Mouse (Mus musculus) lung, embryonic 14.5 days (tissue): ENCODE results near the gene Ropn1. TPM values are rescaled to one million over a fixed set of nuclear protein-coding genes. Genes with fewer than 3 reads are reported as not detected.

Source experiments
- ATAC-seq: fragments of 200-750 bp; cut with Nextera tagmentation; 2 replicates; pipeline ENCODE4 v1.8.0; 2017; ENCODE audit warnings: mild to moderate bottlenecking, moderate TSS enrichment, moderate library complexity; ENCODE audit not compliant: insufficient read depth
- DNase-seq: peaks from one replicate; pipeline ENCODE4 v3.0.0-alpha.2; 2015
- H3K27ac ChIP-seq: fragments of 300-500 bp; sonication (generic); 2 replicates; pipeline ENCODE4 v1.5.1; 2014; ENCODE audit warnings: low read depth, mild to moderate bottlenecking, moderate library complexity
- H3K27me3 ChIP-seq: fragments of 300-500 bp; sonication (generic); 2 replicates; pipeline ENCODE4 v1.6.1; 2014; ENCODE audit warnings: low read length, control low read depth; ENCODE audit not compliant: insufficient read depth
- H3K36me3 ChIP-seq: fragments of 300-500 bp; sonication (generic); 2 replicates; pipeline ENCODE4 v1.6.1; 2014; ENCODE audit warnings: control low read depth; ENCODE audit not compliant: insufficient read depth
- H3K4me1 ChIP-seq: fragments of 300-500 bp; sonication (generic); 2 replicates; pipeline ENCODE4 v1.6.1; 2014; ENCODE audit warnings: antibody characterized with exemption, control low read depth; ENCODE audit not compliant: insufficient read depth
- H3K4me2 ChIP-seq: fragments of 300-500 bp; sonication (generic); 2 replicates; pipeline ENCODE4 v1.6.1; 2014; ENCODE audit warnings: mild to moderate bottlenecking
- H3K4me3 ChIP-seq: fragments of 300-500 bp; sonication (generic); 2 replicates; pipeline ENCODE4 v1.5.1; 2014; ENCODE audit warnings: low read depth, low read length
- H3K9ac ChIP-seq: fragments of 300-500 bp; sonication (generic); 2 replicates; pipeline ENCODE4 v1.6.1; 2014
- H3K9me3 ChIP-seq: fragments of 300-500 bp; sonication (generic); 2 replicates; pipeline ENCODE4 v1.6.1; 2016; ENCODE audit warnings: low read depth, low read length, control low read depth
- CTCF ChIP-seq: IDR thresholded peaks from 2 replicates; pipeline ENCODE4 v1.5.1; 2016; ENCODE audit warnings: antibody characterized with exemption, low read depth
- WGBS: fragments of 180-500 bp; shearing (Covaris S2); extraction: QIAGEN DNeasy Blood & Tissue Kit; methylation state at CpG from one replicate; pipeline ENCODE4 v1.1.7; 2014; 5-methylcytosine and 5-hydroxymethylcytosine counted together
- polyA plus RNA-seq: library from polyadenylated mRNA; unstranded; fragments of >200 nt; fragmentation: Nextera tagmentation; extraction: Ambion mirVana; gene quantifications from 2 replicates; pipeline ENCODE4 v1.2.1, GENCODE M21; 2014

Gene Ropn1
- polyA plus RNA-seq, 1 experiment from 2014 or later: not detected

- no peaks in the 10 kb centered on the region for H3K9me3 ChIP-seq
- H3K9ac ChIP-seq: no peak overlapping the region
- H3K27me3 ChIP-seq: no peaks in the 10 kb centered on the region
- H3K27ac ChIP-seq: no peak overlapping the region
- 80% methylated on average over 3 of the region's 3 CpGs for WGBS
- H3K4me2 ChIP-seq: no peak overlapping the region
- H3K4me3 ChIP-seq: no peak overlapping the region
- TF ChIP-seq CTCF: no peak
- H3K36me3 ChIP-seq: no peaks in the 10 kb centered on the region
- ATAC-seq (no peak), DNase-seq (no peak)
- H3K4me1 ChIP-seq: no peaks in the 10 kb centered on the region
These were observed 14.8 kb downstream of the Ropn1 start for GRCm38 (mm10) chr16:34664553-34664952.

GRCm38 (mm10) chr16:34667031-34667726 lies 17.5 kb downstream of the Ropn1 start:
- H3K9ac ChIP-seq: no peak overlapping the region
- DNase-seq (peak; percentile 91), ATAC-seq (peak; percentile 88)
- WGBS: 4% methylated on average over 20 of the region's 20 CpGs
- H3K27ac ChIP-seq: no peak overlapping the region
- H3K4me1 ChIP-seq: no peaks in the 10 kb centered on the region
- no peaks in the 10 kb centered on the region for H3K9me3 ChIP-seq
- no peaks in the 10 kb centered on the region for H3K36me3 ChIP-seq
- peak overlapping the region; percentile 17; the same call in 1 of the 2 replicates for H3K4me3 ChIP-seq
- no peaks in the 10 kb centered on the region for H3K27me3 ChIP-seq
- TF ChIP-seq CTCF: peak; percentile 99
- H3K4me2 ChIP-seq: peak overlapping the region; percentile 58

DNA sequence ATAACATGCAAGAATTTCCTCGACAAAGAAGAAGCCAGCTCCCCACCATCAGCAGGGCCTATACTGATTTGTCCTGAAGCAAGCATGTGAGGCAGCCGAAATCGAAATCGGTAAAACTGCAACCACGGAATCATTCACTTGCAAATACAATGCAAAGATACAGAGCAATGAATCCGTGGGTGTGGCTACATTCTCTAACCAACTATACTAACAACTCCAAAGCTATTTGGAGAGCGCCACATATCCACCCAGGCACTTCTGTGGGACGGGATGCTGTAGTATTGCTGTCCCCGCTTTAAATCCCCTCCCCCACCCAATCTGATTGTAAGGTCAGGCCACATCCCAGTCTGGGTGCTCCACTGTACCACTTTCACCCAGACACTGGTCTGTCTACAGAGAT lies 18.6 kb downstream of the Ropn1 start:
- no peaks in the 10 kb centered on the region for H3K27me3 ChIP-seq
- ATAC-seq: no peak
- H3K9ac ChIP-seq: no peak overlapping the region
- DNase-seq: no peak
- no peaks in the 10 kb centered on the region for H3K36me3 ChIP-seq
- H3K4me2 ChIP-seq: no peak overlapping the region
- TF ChIP-seq CTCF: no peak
- no peaks in the 10 kb centered on the region for H3K9me3 ChIP-seq
- whole genome bisulfite sequencing: 66% methylated on average over 9 of the region's 9 CpGs
- no peak overlapping the region for H3K4me3 ChIP-seq
- H3K27ac ChIP-seq: no peak overlapping the region
- no peaks in the 10 kb centered on the region for H3K4me1 ChIP-seq

- no peak for DNase-seq
- no peak overlapping the region for H3K4me3 ChIP-seq
- WGBS: 54% methylated on average over 7 of the region's 7 CpGs
These were observed 22.2 kb downstream of the Ropn1 start for GRCm38 (mm10) chr16:34671966-34672365.

DNA sequence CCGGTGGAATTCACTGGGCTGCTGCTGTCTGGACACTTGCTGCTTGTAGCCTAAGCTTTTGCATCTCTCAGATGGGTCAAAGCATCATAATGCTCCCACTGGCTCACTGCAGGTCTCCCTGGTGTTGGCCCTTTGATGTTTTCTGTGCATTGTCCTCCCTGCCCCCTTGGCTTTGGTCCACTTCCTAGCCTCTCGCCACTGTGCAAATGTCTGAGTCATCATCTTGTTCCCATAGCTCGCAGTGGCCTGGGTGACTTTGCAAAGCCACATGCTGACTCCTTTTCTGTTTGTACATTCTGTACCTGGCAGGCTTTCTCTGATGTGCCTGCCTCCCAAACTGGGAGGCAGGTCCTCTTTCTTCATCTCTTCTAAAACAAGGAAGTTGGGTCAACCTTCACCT lies 23.1 kb downstream of the Ropn1 start:
- no peak overlapping the region for H3K9ac ChIP-seq
- no peaks in the 10 kb centered on the region for H3K27me3 ChIP-seq
- H3K4me1 ChIP-seq: no peaks in the 10 kb centered on the region
- ATAC-seq (no peak), DNase-seq (no peak)
- H3K9me3 ChIP-seq: no peaks in the 10 kb centered on the region
- H3K36me3 ChIP-seq: no peaks in the 10 kb centered on the region
- H3K4me2 ChIP-seq: no peak overlapping the region
- H3K27ac ChIP-seq: no peak overlapping the region
- H3K4me3 ChIP-seq: no peak overlapping the region
- TF ChIP-seq CTCF: no peak
- WGBS: 54% methylated on average over 3 of the region's 3 CpGs

More at GRCm38 (mm10) chr16:34671966-34672365, 22.2 kb downstream of the Ropn1 start:
- Histone ChIP-seq H3K27me3 (no peaks in the 10 kb centered on the region), H3K9me3 (no peaks in the 10 kb centered on the region), H3K36me3 (no peaks in the 10 kb centered on the region), H3K9ac (no peak overlapping the region), H3K4me1 (no peaks in the 10 kb centered on the region), H3K27ac (no peak overlapping the region), H3K4me2 (no peak overlapping the region)
- TF ChIP-seq CTCF: no peak
- ATAC-seq: no peak

DNA sequence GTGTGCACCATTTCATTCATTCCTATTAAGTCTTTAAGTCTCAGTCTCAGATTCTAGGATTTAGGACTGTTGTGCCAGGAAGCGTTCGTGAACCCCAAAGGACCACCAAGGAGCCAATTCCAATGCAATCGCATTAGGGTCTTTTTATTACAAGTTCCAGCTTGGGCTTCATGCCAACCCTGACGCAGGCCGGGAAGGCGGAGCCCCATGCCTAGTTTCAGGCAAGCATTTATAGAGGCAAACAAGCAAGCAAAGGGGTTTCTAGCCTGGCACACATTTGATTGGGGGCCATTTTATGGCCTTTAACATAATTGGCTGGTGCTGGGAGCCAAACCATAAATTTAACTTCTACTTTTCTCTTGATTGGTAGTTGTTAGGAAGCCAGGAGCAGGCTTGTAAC lies 24.6 kb downstream of the Ropn1 start:
- no peaks in the 10 kb centered on the region for H3K4me1 ChIP-seq
- DNase-seq: peak; percentile 35
- ATAC-seq: no peak
- H3K4me2 ChIP-seq: no peak overlapping the region
- H3K27ac ChIP-seq: no peak overlapping the region
- no peak for TF ChIP-seq CTCF
- H3K9me3 ChIP-seq: no peaks in the 10 kb centered on the region
- no peak overlapping the region for H3K4me3 ChIP-seq
- H3K27me3 ChIP-seq: no peaks in the 10 kb centered on the region
- no peaks in the 10 kb centered on the region for H3K36me3 ChIP-seq
- WGBS: 83% methylated on average over 6 of the region's 6 CpGs
- no peak overlapping the region for H3K9ac ChIP-seq

DNA sequence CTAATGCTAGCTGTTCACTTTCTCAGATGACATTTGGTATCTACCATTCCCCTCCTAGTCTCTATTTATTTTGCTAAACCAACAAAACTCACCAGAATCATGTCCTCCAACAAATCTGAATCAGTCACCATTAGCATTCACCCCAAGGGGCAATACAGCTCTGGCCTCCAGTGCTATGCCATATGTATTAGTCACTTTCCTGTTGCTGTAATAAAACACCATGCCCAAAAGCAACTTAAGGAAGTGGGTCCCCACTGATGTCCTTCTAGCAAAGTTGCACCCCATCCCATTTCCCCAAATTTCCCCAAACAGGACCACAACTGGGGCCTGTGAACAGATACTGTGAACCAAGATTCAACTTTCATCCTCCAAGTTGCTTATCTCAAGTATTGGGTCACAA lies 32.1 kb downstream of the Ropn1 start:
- no peak overlapping the region for H3K4me2 ChIP-seq
- no peak overlapping the region for H3K27ac ChIP-seq
- no peak overlapping the region for H3K4me3 ChIP-seq
- H3K9me3 ChIP-seq: no peaks in the 10 kb centered on the region
- TF ChIP-seq CTCF: no peak
- H3K36me3 ChIP-seq: no peaks in the 10 kb centered on the region
- ATAC-seq (no peak), DNase-seq (no peak)
- H3K27me3 ChIP-seq: no peaks in the 10 kb centered on the region
- no peaks in the 10 kb centered on the region for H3K4me1 ChIP-seq
- H3K9ac ChIP-seq: no peak overlapping the region
